Mouse (Mus musculus): ENCODE results near the gene Kcnd2.
A peak's percentile ranks its signal among the peaks of the same experiment; 100 is the strongest.

The Kcnd2 gene

GRCm38 (mm10) chr6:21418246-21418645, 202.9 kb downstream of the Kcnd2 start:
- DNase-seq (ENCODE audit: extremely low spot score) = no peak

- DNase-seq (ENCODE audit: extremely low spot score) = no peak
Observed at GRCm38 (mm10) chr6:21424202-21424785, 209.0 kb downstream of the Kcnd2 start.

GRCm38 (mm10) chr6:21431120-21431519, 215.8 kb downstream of the Kcnd2 start:
- no peak for DNase-seq (ENCODE audit: extremely low spot score)

- DNase-seq (ENCODE audit: extremely low spot score) = no peak
Observed at GRCm38 (mm10) chr6:21464719-21465118, 249.4 kb downstream of the Kcnd2 start.

- DNase-seq (ENCODE audit: extremely low spot score) = no peak
Observed at GRCm38 (mm10) chr6:21471891-21472544, 256.7 kb downstream of the Kcnd2 start.

GRCm38 (mm10) chr6:21482714-21483113, 267.4 kb downstream of the Kcnd2 start:
- no peak for DNase-seq (ENCODE audit: extremely low spot score)

- DNase-seq (ENCODE audit: extremely low spot score) = no peak
Observed at GRCm38 (mm10) chr6:21488536-21488935, 273.2 kb downstream of the Kcnd2 start.

GRCm38 (mm10) chr6:21502921-21503320, 287.6 kb downstream of the Kcnd2 start:
- no peak for DNase-seq (ENCODE audit: extremely low spot score)

GRCm38 (mm10) chr6:21510621-21511239, 295.4 kb downstream of the Kcnd2 start:
- DNase-seq (ENCODE audit: extremely low spot score) = no peak

- DNase-seq (ENCODE audit: extremely low spot score) = no peak
Observed at GRCm38 (mm10) chr6:21520351-21520750, 305.0 kb downstream of the Kcnd2 start.

- no peak for DNase-seq (ENCODE audit: extremely low spot score)
Observed at GRCm38 (mm10) chr6:21527489-21528074, 312.3 kb downstream of the Kcnd2 start.

GRCm38 (mm10) chr6:21534009-21534408, 318.7 kb downstream of the Kcnd2 start:
- DNase-seq (ENCODE audit: extremely low spot score) = no peak

- peak; percentile 3 for DNase-seq (ENCODE audit: extremely low spot score)
Observed at GRCm38 (mm10) chr6:21534820-21535219, 319.5 kb downstream of the Kcnd2 start.

GRCm38 (mm10) chr6:21551501-21551900, 336.2 kb downstream of the Kcnd2 start:
- no peak for DNase-seq (ENCODE audit: extremely low spot score)

- DNase-seq (ENCODE audit: extremely low spot score) = no peak
Observed at GRCm38 (mm10) chr6:21570964-21571363, 355.7 kb downstream of the Kcnd2 start.

- no peak for DNase-seq (ENCODE audit: extremely low spot score)
Observed at GRCm38 (mm10) chr6:21590156-21590555, 374.9 kb downstream of the Kcnd2 start.

- DNase-seq (ENCODE audit: extremely low spot score) = no peak
Observed at GRCm38 (mm10) chr6:21597424-21597823, 382.1 kb downstream of the Kcnd2 start.

- DNase-seq (ENCODE audit: extremely low spot score) = no peak
Observed at GRCm38 (mm10) chr6:21609381-21610059, 394.2 kb downstream of the Kcnd2 start.

- DNase-seq (ENCODE audit: extremely low spot score) = no peak
Observed at GRCm38 (mm10) chr6:21629989-21630388, 414.7 kb downstream of the Kcnd2 start.

GRCm38 (mm10) chr6:21655681-21656080, 440.4 kb downstream of the Kcnd2 start:
- no peak for DNase-seq (ENCODE audit: extremely low spot score)

GRCm38 (mm10) chr6:21664135-21664534, 448.8 kb downstream of the Kcnd2 start:
- no peak for DNase-seq (ENCODE audit: extremely low spot score)

- DNase-seq (ENCODE audit: extremely low spot score) = no peak
Observed at GRCm38 (mm10) chr6:21664638-21665037, 449.3 kb downstream of the Kcnd2 start.
